Mouse (Mus musculus) T-helper 2 cell (primary cell): ENCODE results near the gene Il20.

Source experiments
- in situ Hi-C: fragments of 300-600 bp; cut with MboI, MseI; formaldehyde crosslinking; loops from one replicate; pipeline ENCODE4 v1.15.1; 2025; ENCODE audit warnings: high pct_unique_total_duplicates

Gene Il20

DNA sequence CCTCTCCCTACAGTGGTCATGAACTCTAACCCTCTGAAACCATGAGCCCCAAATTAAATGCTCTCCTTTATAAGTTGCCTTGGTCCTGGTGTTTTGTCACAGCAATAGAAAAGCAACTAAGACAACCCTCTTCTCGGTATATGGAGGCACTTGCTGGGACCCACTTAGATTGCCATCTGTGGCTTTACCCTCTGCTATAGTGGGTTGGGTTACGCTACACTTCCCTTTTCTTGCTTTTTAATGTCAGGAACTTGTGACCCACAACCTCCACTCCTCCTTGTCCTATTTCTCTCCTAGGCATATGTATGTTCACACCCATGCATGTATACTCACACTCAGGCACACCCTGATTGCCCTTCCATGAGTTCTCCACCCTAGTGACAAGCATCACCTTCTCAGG lies 38.3 kb downstream of the Il20 start:
- in situ Hi-C loops = loop anchor here (5.0 kb wide), 1 partner anchor 184 kb away; no protein-coding TSS in a partner anchor

DNA sequence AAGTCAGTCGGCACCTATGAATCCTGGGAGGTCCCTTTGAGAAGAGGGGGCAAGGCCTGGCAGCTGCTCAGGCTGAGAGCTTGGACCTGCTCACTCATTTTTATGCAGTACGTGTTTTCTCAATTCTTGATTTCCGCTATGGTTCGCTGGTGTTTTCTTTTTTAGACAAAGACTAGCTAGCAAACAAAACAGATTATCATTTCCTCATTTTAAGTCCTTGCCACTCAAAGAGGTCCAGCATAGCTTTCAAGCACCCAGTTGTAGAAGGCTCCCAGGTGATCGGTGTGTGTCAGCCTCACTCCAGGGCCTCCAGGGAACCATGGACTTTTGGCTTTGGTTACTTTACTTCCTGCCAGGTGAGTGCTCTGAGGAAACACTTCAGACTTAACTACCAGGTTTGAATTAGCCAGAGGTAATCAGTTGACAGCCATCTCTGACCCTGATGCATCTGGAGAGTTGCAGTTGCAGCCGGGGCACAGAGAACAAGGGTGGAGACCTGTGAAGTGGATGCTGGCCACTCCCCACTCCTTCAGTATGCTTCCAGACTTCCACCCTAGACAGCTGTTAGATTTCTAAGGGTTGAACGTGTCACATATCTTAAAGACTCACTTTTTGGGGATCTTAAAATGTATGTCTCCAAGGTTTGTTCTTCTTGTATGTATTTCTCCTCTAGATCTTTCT lies 45.6 kb downstream of the Il20 start, which contains the start of gene Fcmr:
Gene Fcmr (plus strand): TSS at position 129 of the 681 bp plus-strand sequence.
- in situ Hi-C loops = no loop called here

DNA sequence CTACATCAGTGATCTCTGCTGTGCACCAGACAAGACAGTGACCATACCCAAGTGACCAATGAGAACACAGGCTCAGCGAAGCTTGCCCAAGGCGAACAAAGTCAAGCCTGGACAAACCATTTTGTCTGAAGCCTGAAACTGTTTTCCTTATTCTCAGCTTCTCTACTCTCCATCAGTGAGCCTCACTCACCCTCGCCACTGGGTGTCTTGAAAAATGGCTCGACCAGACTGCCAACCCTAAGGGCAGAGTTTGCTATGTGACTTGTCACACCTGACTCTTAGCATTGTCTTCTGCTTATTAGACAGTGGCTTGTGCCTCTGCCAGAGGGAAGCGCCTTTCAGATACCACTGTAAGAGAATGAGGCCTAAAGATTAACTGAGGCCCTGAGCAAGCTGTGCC lies 46.5 kb downstream of the Il20 start:
- in situ Hi-C loops = no loop called here

DNA sequence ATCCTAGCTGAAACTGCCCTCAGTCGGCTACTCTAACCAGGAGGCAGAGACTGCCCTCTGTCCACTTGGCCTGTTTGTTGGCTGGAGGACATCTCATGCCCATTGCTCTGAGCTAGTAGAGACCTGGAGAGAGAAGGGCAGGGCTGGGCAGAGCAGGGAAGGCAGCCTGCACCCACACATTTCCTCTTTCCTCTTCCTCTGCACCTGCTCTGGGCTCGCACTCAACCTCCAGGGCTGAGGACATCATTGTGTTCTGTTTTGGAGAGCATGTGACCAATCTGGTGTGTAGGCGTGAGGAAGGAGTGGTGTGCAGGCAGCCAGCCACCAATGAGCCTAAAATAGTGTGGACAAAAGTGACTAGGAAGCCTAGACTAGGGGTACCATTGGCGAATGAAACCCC lies 47.0 kb downstream of the Il20 start:
- in situ Hi-C loops = no loop called here

DNA sequence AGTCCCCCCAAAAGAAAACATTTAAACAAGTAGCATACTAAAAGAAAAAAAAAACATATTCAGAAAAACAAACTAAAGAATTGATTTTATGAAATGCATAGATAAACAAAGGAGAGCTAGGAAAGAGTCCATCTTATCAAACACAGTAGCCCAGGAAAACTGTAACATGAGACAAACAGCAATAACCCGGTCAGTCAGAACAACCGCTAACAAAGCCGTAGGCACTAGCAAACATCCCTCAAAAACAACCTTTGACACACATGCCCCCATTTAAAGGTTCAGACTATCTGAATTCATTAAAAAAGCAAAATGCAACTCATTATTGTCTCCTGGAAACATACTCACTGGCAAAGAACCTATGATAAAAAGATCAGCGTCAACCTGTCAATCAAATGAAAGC lies 53.8 kb downstream of the Il20 start:
- in situ Hi-C loops = no loop called here
